Mouse (Mus musculus): Measurements from ENCODE around the gene Ppif. TPM values are rescaled to one million over a fixed set of nuclear protein-coding genes. Genes with fewer than 3 reads are reported as not detected.
A peak's percentile ranks its signal among the peaks of the same experiment; 100 is the strongest.

Gene Ppif
- total RNA-seq (2022) = 10 to 100 TPM; 25.5 to 26.8 (median 26.5) TPM

DNA sequence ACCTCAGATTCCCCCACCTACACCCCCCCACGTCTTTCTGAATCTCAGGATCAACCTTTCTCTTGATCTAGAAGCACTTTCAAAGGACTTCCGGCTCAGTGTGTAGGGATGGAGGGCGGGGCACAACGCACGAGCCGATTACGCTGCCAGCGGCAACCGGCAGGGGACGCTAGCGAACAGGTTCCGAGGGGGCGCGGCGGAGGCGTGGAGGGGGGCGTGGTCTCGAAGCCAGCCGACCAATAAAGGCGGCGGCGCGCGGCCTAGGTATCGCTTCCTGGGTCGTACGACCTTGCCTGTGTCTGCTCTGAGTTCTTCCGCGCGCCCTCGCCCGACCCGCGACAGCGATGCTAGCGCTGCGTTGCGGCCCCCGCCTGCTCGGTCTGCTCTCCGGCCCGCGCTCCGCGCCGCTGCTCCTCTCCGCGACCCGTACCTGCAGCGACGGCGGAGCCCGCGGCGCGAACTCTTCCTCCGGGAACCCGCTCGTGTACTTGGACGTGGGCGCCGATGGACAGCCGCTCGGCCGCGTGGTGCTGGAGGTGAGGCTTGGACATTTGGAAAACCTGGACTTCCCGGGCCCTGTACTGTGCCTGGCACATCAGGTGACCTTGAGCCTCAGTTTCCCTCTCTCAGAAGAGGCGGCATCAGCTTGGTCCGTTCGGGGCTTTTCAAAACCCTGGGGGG, at the start of gene Ppif:
TSS of gene Ppif (plus strand) at position 267 of the 681 bp plus-strand sequence.
- DNase-seq (ENCODE audit: low spot score in 2 of 2) = peak; percentile 89 to 94

DNA sequence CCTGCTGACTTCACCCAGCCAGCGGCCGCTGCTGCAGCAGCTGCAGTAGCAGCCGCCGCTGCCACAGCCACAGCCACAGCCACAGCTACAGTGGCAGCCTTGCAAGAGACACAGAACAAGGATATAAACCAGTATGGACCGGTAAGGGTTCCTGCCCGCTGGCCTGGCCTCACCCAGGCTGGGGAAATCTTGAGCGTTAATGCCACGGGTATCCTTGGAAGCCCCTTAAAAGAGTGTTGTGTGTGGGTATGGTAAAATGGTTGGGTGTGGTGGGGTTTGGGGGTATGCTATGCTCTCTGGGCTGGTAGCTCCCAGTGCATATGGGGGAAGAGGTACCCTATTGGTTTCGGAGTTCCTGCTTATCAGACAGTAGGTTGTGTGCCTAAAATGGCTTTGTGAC, 48.2 kb upstream of the Ppif start:
- no peak for DNase-seq (ENCODE audit: low spot score in 2 of 2)

DNA sequence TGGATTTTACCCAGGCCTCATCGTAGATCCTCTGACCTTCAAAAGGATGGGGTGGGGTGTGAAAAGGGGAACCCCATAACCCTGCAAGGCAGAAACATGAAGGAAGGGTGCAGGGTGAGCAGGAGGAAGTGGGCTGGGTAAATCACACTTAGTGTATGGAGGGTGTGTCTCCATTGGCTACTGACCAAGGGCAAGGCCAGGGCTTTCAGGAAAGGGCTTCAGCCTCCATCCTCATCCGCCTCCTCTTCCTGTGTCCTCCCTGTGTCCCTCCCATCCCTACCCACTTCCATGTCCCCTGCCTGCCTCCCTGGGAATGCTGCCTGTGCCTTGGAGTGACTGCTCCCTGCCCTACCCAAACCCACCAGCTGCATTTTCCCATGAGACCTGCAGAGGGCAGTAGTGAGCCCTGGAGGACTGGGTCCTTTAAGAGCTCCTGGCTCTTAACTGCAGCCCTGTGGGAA, 47.8 kb upstream of the Ppif start:
- peak in 1 of 2 experiments; percentile 56 for DNase-seq (ENCODE audit: low spot score in 2 of 2)

DNA sequence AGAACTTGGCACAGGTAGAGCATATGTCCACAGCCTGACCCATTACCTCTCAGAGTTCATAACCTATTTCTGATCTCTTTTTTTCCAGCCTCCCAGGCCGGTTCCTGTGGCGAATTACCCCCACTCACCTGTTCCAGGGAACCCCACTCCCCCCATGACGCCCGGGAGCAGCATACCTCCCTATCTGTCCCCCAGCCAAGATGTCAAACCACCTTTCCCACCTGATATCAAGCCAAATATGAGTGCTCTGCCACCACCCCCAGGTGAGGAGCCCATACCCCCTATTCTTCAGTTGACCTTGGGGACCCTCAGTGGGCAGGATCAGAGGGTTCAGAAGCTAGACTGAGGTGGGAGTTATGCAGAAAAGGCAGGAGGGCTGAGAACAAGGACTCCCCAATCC, 42.8 kb upstream of the Ppif start:
- DNase-seq (ENCODE audit: low spot score in 2 of 2) = no peak

DNA sequence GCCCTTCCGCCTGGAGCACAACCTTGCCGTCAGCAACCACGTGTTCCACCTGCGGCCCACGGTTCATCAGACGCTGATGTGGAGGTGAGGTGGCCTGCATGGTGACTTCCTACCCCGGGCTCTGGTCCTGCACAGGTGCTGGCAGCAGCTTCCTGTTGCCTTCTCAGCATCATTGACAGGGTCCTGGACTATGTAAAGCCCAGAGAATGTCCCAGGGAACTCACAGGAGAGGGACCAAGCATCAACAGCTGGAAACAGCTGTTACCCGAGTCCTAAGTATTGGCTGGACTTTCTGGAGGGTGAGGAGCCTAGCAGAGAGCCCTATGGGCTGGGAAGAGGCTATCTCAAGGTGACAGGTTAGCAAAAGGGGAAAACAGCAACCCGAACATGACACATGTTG, 42.0 kb upstream of the Ppif start:
- no peak for DNase-seq (ENCODE audit: low spot score in 2 of 2)

DNA sequence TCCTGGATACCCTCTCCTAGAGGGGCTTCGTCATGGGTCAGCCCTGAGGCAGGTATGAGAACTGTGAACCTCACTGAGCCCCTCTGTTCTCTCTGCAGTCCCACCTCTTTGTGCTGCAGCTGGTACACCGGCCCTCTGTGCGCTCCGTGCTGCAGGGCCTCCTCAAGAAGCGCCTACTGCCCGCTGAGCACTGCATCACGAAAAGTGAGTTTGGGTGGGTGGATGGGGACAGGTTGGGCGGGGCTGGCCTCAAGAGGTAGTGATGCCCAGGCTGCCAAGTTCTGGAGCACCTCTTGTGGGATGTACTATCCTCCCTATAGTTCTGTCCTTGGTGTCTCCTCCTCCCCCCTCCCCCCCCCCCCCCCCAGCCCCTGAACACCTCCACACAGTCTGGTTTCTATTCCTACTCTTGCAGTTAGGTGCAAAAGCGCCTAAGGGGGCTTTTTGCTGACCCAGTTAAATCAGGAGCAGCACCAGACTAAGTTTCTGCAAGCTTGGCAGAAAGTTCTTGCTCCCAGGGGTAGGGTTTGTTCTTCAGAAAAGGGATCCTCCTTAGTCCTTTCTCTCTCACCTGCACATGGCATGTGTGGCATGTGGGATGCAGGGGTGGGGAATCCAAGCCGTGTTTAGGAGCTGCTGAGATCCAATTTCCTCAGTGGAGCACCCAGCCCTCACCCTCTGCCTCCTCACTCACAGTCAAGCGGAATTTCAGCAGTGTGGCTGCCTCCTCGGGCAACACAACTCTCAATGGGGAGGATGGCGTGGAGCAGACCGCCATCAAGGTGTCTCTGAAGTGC, 39.4 kb upstream of the Ppif start:
- DNase-seq (ENCODE audit: low spot score in 2 of 2) = peak in 1 of 2 experiments; percentile 89

DNA sequence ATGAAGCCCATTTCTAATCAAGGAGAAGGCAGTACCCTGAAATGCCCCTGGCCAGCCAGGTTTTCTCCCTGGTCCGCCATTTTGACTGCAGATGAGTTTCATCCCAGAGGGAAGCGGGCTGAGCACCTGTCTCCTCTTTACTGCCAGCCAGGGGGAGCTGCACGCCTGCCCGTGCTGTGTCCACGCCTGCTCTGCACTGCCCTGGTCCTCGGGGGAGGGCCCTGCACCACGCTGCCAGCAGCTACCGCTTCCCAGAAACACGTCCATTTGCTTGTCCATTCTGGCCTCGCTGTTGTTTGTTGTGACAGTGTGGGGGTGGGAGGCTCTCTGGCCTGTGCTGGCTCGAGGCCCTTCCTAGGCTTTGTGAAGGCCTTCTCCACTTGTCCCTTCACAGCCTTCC, 33.3 kb upstream of the Ppif start:
- no peak for DNase-seq (ENCODE audit: low spot score in 2 of 2)

DNA sequence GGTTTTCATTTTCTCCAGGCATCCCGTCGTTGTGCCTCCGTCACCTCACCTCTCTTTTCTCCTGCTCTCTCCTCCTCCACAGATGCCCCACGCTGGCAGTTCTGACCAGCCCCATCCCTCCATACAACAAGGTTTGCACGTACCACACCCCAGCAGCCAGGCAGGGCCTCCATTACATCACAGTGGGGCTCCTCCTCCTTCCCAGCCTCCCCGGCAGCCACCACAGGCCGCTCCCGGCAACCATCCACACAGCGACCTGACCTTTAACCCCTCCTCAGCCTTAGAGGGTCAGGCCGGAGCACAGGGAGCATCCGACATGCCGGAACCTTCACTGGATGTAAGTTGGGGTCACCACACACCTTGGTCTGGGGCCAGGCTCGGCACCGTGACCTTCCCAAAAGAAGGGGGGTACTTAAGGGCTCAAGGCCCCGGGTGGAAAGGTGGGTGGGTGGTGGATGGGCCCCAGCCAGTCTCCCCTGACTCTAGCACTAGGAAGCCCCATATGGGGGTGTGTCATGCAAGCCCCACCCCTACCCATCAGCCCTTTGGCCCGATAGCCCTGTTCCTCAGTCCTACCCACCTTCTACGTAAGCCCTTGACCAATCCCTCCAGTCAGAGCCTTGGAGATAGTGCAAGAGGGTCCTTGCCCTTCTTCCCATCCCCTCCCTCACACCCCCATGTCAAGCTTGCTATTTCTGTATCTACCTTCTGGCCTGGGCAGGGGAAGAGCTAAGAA, 32.6 kb upstream of the Ppif start:
- no peak for DNase-seq (ENCODE audit: low spot score in 2 of 2)

DNA sequence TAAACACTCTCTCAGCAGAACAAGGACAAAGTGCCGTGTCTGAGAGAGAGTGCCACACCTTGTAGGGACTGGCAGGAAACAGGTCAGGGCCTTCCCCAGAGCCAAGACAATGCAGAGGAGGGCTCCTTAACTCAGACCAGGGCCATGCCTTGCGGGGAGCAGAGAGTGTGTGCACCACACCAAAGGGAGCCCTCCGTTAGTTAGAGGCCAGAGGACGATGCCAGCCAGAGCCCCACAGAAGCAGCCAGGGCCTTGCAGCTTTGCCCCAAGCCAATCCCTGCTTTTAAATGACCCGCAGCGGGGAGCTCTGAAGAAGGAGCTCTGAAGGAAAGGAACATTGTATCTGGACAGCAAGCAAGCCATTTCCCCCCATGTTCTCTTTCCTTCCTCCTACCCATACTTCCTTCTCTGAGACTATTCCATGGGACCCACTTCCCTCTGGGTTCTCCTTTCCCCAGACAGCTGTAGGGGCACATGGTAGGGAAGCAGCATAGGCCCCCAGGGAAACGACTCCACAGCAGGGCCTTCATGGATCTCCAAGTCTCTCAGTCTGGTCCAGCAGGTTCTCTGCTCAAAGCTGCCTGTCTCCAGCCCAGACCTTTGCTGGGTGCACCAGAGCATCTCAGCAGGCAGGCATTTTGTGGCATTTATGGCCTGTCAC, 30.2 kb upstream of the Ppif start:
- no peak for DNase-seq (ENCODE audit: low spot score in 2 of 2)

DNA sequence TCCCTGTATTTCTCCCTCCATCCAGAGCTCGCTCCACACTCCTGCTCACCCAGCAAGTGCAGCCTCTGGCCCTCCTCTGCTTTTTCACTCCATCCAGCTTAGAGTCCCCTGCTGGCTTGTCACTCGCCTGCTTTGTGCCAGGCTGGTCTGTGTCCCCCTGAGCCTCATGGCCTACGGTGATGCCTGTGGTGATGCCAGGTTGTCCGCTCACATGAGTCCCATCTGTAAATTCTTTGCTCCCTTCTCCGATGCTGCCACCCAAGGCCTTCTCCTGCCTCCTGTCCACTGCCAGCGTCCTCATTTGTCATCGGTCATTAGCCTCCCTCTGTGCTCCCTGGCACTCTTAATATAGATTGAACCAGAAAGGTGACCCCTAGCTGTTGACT, 29.7 kb upstream of the Ppif start:
- no peak for DNase-seq (ENCODE audit: low spot score in 2 of 2)

DNA sequence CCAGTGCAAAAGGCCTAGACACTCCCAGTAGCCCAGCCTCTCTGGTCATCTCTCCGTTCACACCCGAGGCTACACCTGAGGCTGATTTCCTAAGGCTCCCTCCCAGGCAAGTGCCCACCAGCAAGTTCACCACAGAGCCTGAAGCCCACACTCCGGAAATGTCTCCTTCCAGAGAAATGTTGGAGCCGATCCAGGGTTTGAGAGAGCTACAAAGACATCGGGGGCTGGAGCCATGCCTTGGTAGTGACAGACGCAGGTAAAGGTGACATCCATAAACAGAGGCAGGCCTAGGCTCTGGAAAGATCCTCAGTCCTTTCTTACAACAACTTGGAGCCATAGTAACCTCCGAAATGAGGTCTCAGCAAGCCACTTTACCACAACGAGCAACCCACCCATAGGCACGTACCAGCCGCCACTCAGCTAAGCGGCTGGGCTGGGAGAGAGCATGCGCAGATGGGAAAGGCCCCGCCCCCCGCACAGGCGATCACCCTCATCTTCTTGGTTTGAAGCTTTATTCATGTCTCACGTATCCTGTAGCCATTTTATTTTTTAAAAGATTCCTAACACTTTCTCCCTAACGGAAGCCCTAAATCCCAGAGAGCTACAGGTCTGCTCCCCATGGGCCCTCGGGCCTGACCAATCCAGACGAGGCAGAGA, 28.5 kb upstream of the Ppif start:
- DNase-seq (ENCODE audit: low spot score in 2 of 2) = no peak

DNA sequence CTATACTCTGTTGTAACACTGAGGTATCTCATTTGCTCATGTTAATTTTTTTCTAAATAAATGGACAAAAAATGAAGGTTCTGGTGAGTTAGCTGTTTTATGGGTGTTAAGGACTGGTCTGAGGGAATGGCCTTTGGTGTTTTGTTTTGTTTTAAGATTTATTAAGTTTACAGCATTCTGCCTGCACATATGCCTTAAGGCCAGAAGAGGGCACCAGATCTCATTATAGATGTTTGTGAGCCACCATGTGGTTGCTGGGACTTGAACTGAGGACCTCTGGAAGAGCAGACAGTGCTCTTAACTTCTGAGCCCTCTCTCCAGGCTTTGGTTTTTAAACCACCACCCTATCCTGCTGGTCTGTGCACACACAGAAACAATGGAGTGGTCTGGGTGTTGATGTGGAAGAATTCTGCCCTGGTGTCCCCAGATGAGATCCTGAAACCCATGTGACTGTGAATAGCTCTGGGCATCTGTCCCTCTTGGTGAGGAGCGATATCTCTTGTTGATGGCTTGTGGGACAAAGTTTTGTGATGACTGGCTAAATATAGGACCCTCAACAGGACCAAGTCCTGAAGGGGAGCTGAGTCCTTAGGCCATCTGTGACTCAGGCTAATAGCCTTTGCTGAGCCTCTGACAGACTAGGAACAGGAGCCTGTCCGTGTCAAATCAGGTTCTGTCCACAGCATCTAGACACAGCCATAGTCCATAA, 27.1 kb upstream of the Ppif start:
- no peak for DNase-seq (ENCODE audit: low spot score in 2 of 2)

DNA sequence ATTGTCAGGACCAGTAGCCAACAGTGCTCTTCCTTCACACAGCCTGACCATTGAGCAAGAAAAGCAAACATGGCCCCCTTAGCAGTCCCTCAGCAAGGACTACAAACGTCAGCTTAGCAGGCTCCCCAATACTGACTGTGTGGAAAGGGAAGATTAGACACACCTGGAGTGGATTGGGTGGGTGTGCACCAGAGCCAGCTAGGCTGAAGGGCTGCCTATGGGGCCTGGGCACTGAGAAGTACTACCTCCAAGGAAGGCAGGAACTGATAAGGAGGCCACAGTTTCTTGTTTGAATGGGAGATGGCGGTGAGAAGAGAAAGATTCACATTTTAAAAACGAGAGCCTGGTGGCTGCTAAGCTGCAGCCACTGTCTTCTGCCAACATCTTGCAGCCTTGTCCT, 26.4 kb upstream of the Ppif start:
- DNase-seq (ENCODE audit: low spot score in 2 of 2) = no peak

DNA sequence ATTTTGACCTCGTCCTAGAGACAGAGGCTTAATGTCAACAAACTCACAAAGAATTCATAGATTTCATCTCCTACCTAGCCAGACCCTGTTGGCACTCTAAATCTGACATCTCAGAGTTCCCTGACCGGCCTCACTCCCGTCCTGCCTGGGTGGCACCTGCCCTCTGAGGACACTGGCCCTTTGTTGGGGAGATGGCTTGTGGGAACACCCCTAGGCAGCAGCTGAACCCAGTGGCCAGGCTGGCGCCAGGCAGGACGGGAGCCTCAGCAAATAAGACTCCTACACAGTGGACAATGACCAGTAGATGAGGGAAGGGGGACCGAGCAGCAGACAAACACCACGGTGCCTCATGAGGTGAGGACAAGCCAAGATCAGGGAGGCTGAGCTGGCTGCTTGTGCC, 14.3 kb upstream of the Ppif start:
- DNase-seq (ENCODE audit: low spot score in 2 of 2) = no peak

DNA sequence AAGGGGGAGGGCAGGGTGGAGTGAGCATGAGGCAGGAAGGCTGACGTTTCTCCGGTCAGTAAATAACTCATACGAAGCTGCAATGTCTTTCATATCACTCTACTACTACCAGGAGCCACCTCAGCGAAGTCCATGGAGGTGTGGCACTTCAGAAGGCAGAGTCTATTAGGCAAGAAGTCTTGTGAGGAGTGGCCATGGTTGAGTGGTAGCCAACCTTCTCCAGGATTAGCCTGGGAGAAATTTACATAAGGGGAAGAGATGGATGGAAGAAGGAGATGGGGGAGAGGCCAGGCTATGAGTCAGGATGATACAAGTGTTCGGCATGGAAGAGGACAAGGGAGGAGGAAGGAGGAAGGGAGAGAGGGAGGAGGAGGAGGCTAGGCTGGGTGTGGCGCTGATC, 11.9 kb upstream of the Ppif start:
- DNase-seq (ENCODE audit: low spot score in 2 of 2) = no peak

DNA sequence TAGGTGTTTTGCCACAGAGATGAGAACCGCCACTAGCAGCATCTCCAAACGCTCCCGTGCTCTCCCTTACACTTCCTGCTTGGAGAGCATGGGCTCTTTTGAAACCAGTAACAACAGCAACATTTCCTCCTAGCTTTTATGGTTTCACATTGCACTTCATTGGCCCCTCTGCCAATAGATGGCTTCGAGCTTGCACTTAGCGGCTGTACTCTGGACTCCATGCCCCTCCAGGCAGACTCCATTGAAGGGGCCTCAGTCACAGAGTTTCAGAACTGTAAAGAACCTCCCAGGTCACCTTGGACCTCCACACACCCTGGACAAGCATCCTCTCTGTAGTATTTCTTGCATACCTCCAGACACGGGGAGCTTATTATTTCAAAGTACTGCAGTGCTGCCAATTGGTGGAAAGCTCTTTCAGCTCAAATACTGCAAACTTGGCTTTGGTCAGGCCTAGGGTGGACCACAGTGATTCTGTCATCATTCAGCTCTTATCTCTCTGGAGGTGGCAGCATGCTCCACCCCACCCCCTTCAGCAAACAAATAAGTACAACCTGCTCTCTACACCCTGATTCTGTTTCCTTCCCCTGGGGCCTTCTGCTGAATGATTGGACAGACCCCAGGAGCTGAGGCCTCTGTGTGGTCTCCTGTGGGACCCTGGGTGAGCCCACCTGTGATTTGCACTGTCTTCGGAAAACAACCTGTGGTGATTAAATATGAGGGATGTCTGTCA, 7.6 kb upstream of the Ppif start:
- no peak for DNase-seq (ENCODE audit: low spot score in 2 of 2)

DNA sequence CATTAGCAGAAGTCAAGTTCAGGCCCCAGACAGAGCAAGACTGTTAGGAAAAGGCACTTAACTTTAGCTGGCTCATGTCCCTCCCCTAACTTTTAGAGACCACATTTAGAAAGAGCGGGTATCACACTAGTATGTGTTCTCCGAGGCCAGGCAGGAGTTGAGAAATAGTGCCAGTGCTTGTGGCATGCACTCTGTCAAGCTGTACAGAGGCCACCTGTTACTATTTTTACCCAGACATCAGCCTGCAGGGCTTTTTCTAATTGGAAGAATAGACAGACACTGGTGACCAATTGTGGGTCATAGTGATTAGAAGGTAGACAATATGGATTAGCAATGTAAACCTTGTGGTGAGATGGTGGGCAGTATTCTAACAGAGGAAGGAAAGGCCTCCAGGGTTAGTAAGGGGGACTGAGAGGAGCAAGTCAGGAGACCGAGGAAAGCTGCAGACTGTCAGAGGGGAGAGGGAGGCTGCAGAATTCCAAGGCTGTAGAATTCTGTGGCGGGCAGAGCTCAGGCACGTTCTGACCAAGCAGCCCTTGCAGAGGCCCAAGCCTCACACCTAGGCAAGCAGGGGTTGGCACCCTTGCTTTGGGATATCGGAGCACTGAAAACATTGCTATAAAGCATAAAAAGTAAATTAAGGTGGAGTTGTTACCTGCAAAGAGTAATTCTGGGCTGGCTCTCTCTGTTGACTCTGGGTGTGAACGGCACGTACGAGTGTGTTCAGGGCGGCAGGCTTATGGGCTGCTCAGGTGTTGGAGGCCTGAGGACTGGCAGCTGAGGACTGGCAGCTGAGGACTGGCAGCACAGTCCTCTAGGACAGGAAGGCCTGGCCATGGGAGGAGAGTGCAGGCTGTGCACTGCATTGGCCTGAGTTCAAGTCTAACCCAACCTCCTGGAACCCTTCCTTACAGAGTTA, 6.7 kb upstream of the Ppif start:
- DNase-seq (ENCODE audit: low spot score in 2 of 2) = no peak

DNA sequence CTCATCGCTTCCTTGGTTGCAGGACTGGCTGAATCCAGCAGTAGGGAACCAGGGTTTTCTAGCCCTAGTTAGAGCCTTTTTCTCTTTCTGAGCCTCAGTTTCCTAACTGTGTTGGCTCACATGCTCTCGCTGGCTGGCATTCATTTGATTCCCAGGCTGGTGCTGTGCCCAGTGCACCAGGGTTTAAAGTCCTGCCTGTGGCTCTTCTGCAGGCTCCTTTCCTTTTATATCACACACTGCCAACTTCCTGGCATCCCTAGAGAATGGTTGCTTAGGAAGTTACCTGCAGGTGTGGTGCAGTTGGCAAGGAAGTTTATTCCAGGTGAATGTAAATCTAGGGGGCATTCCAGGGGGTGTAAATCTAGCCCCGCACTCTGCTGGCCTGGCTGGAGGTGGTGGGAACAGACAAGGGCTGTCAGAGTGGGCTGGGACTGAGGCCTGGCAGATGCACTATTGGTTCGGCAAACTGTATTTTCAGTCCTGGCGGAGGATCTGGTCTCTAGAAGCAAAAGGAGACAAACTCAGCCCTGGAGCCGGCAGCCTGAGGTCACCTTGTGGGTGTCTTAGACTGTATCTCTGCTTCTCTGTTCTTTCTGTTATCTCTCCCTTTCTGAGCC, 575 bp upstream of the Ppif start:
- no peak for DNase-seq (ENCODE audit: low spot score in 2 of 2)

DNA sequence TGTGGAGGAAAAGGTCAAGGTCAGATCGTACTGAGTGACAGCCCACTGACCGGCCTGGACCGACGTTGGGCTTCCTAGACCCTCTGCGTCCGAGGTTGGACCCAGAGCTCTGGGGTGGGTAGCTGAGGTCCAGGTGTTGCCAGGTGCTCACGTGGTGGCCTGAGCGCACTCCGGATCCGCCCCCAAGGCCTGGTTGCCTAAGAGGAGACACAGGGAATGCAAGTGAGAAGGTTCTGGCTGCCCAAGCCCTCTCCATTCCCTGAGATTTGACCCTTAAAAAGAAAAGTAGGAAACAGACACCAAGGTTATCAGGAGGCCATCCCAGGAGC, 579 bp downstream of the Ppif start:
- no peak for DNase-seq (ENCODE audit: low spot score in 2 of 2)
